Mouse (Mus musculus) midbrain, embryonic 16.5 days (tissue): Measurements from ENCODE around the gene Clca4a. TPM values are rescaled to one million over a fixed set of nuclear protein-coding genes. Genes with fewer than 3 reads are reported as not detected.

Experiments
- ATAC-seq: fragments of 200-750 bp; cut with Nextera tagmentation; 2 replicates; pipeline ENCODE4 v1.8.0; 2017; ENCODE audit warnings: moderate TSS enrichment
- H3K27ac ChIP-seq: fragments of 300-500 bp; sonication (generic); 2 replicates; pipeline ENCODE4 v1.5.1; 2014; ENCODE audit warnings: mild to moderate bottlenecking, low read length, mixed read lengths
- H3K27me3 ChIP-seq: fragments of 300-500 bp; sonication (generic); 2 replicates; pipeline ENCODE4 v1.6.1; 2014; ENCODE audit warnings: low read depth, low read length, mixed read lengths; ENCODE audit not compliant: control insufficient read depth, insufficient read depth
- H3K36me3 ChIP-seq: fragments of 300-500 bp; sonication (generic); 2 replicates; pipeline ENCODE4 v1.6.1; 2014; ENCODE audit warnings: mild to moderate bottlenecking, low read length, moderate library complexity, mixed read lengths; ENCODE audit not compliant: control insufficient read depth, insufficient read depth
- H3K4me1 ChIP-seq: fragments of 300-500 bp; sonication (generic); 2 replicates; pipeline ENCODE4 v1.6.1; 2014; ENCODE audit warnings: mild to moderate bottlenecking, low read length, mixed read lengths; ENCODE audit not compliant: control insufficient read depth, insufficient read depth
- H3K4me2 ChIP-seq: fragments of 300-500 bp; sonication (generic); 2 replicates; pipeline ENCODE4 v1.6.1; 2014; ENCODE audit warnings: mild to moderate bottlenecking, low read length, mixed read lengths
- H3K4me3 ChIP-seq: fragments of 300-500 bp; sonication (generic); 2 replicates; pipeline ENCODE4 v1.5.1; 2014; ENCODE audit warnings: low read depth, mild to moderate bottlenecking, low read length, moderate library complexity, mixed read lengths
- H3K9ac ChIP-seq: fragments of 300-500 bp; sonication (generic); 2 replicates; pipeline ENCODE4 v1.6.1; 2014; ENCODE audit warnings: low read depth, low read length, mixed read lengths
- H3K9me3 ChIP-seq: fragments of 300-500 bp; sonication (generic); replicated peaks from 2 replicates; pipeline ENCODE4 v1.6.1; 2014; ENCODE audit warnings: mild to moderate bottlenecking, low read length, mixed read lengths; ENCODE audit not compliant: control insufficient read depth, poor library complexity, severe bottlenecking
- WGBS: fragments of 180-500 bp; shearing (Covaris S2); extraction: QIAGEN DNeasy Blood & Tissue Kit; methylation state at CpG from one replicate; pipeline ENCODE4 v1.1.7; 2014; 5-methylcytosine and 5-hydroxymethylcytosine counted together
- polyA plus RNA-seq: library from polyadenylated mRNA; unstranded; fragments of >200 nt; fragmentation: Nextera tagmentation; extraction: Ambion mirVana; gene quantifications from 2 replicates; pipeline ENCODE4 v1.2.1, GENCODE M21; 2015

Clca4a gene
- 0.07 TPM in 1 of 2 replicates, not detected in the other for polyA plus RNA-seq

- Histone ChIP-seq H3K27me3 (no peaks in the 10 kb centered on the region), H3K9me3 (no peaks in the 10 kb centered on the region), H3K4me2 (no peak within 1 kb of the TSS), H3K4me1 (no peaks in the 10 kb centered on the region), H3K27ac (no peak within 1 kb of the TSS), H3K9ac (no peak within 1 kb of the TSS), H3K36me3 (no peaks in the 10 kb centered on the region), H3K4me3 (no peak within 1 kb of the TSS)
- no peak for ATAC-seq
Measured at GRCm38 (mm10) chr3:144974945-144975344, at the start of gene Clca4a. Gene Clca4a (minus strand): TSS chr3:144975045.

- H3K27me3 ChIP-seq = no peaks in the 10 kb centered on the region
- no peaks in the 10 kb centered on the region for H3K4me1 ChIP-seq
- H3K9ac ChIP-seq = no peak overlapping the region
- ATAC-seq = no peak
- WGBS = 44% methylated on average over 3 of the region's 3 CpGs
- no peak overlapping the region for H3K27ac ChIP-seq
- H3K4me2 ChIP-seq = no peak overlapping the region
- no peak overlapping the region for H3K4me3 ChIP-seq
- H3K36me3 ChIP-seq = no peaks in the 10 kb centered on the region
- no peaks in the 10 kb centered on the region for H3K9me3 ChIP-seq
Measured at GRCm38 (mm10) chr3:145017807-145018206, 43.0 kb upstream of the Clca4a start.

GRCm38 (mm10) chr3:145004422-145004821 is 29.6 kb upstream of the Clca4a start:
- H3K27ac ChIP-seq = no peak overlapping the region
- no peaks in the 10 kb centered on the region for H3K36me3 ChIP-seq
- H3K9ac ChIP-seq = no peak overlapping the region
- H3K27me3 ChIP-seq = no peaks in the 10 kb centered on the region
- 33% methylated on average over 5 of the region's 5 CpGs for WGBS
- H3K4me3 ChIP-seq = no peak overlapping the region
- H3K9me3 ChIP-seq = no peaks in the 10 kb centered on the region
- ATAC-seq = no peak
- no peaks in the 10 kb centered on the region for H3K4me1 ChIP-seq
- no peak overlapping the region for H3K4me2 ChIP-seq

GRCm38 (mm10) chr3:145000912-145001311 is 26.1 kb upstream of the Clca4a start:
- Histone ChIP-seq H3K36me3 (no peaks in the 10 kb centered on the region), H3K27ac (no peak overlapping the region), H3K27me3 (no peaks in the 10 kb centered on the region), H3K4me2 (no peak overlapping the region), H3K9ac (no peak overlapping the region), H3K4me1 (no peaks in the 10 kb centered on the region), H3K9me3 (no peaks in the 10 kb centered on the region), H3K4me3 (no peak overlapping the region)
- WGBS = 81% methylated on average over 1 of the region's 1 CpGs
- no peak for ATAC-seq

GRCm38 (mm10) chr3:144993055-144993454 is 18.2 kb upstream of the Clca4a start:
- no peak for ATAC-seq
- 90% methylated on average over 5 of the region's 5 CpGs for WGBS
- no peak overlapping the region for H3K27ac ChIP-seq
- no peak overlapping the region for H3K4me3 ChIP-seq
- no peak overlapping the region for H3K4me2 ChIP-seq
- no peaks in the 10 kb centered on the region for H3K27me3 ChIP-seq
- no peaks in the 10 kb centered on the region for H3K36me3 ChIP-seq
- H3K9me3 ChIP-seq = no peaks in the 10 kb centered on the region
- H3K4me1 ChIP-seq = no peaks in the 10 kb centered on the region
- no peak overlapping the region for H3K9ac ChIP-seq

GRCm38 (mm10) chr3:144992618-144993017 is 17.8 kb upstream of the Clca4a start:
- Histone ChIP-seq H3K9me3 (no peaks in the 10 kb centered on the region), H3K27ac (no peak overlapping the region), H3K9ac (no peak overlapping the region), H3K4me1 (no peaks in the 10 kb centered on the region), H3K4me2 (no peak overlapping the region), H3K4me3 (no peak overlapping the region), H3K27me3 (no peaks in the 10 kb centered on the region), H3K36me3 (no peaks in the 10 kb centered on the region)
- ATAC-seq = no peak

- Histone ChIP-seq H3K9ac (no peak overlapping the region), H3K36me3 (no peaks in the 10 kb centered on the region), H3K27ac (no peak overlapping the region), H3K4me3 (no peak overlapping the region), H3K4me1 (no peaks in the 10 kb centered on the region), H3K4me2 (no peak overlapping the region), H3K27me3 (no peaks in the 10 kb centered on the region), H3K9me3 (no peaks in the 10 kb centered on the region)
- 77% methylated on average over 5 of the region's 5 CpGs for WGBS
- ATAC-seq = no peak
Measured at GRCm38 (mm10) chr3:144985890-144986289, 11.0 kb upstream of the Clca4a start.

- Histone ChIP-seq H3K27me3 (no peaks in the 10 kb centered on the region), H3K4me3 (no peak overlapping the region), H3K9me3 (no peaks in the 10 kb centered on the region), H3K4me2 (no peak overlapping the region), H3K27ac (no peak overlapping the region), H3K9ac (no peak overlapping the region), H3K36me3 (no peaks in the 10 kb centered on the region), H3K4me1 (no peaks in the 10 kb centered on the region)
- ATAC-seq = no peak
- 91% methylated on average over 6 of the region's 6 CpGs for WGBS
Measured at GRCm38 (mm10) chr3:144980551-144980950, 5.7 kb upstream of the Clca4a start.

GRCm38 (mm10) chr3:144977631-144978030 is 2.8 kb upstream of the Clca4a start:
- 16% methylated on average over 4 of the region's 4 CpGs for WGBS
- Histone ChIP-seq H3K36me3 (no peaks in the 10 kb centered on the region), H3K4me3 (no peak overlapping the region), H3K9ac (no peak overlapping the region), H3K4me2 (no peak overlapping the region), H3K27ac (no peak overlapping the region), H3K9me3 (no peaks in the 10 kb centered on the region), H3K4me1 (no peaks in the 10 kb centered on the region), H3K27me3 (no peaks in the 10 kb centered on the region)
- ATAC-seq = no peak

- Histone ChIP-seq H3K4me1 (no peaks in the 10 kb centered on the region), H3K9me3 (no peaks in the 10 kb centered on the region), H3K36me3 (no peaks in the 10 kb centered on the region), H3K9ac (no peak overlapping the region), H3K4me2 (no peak overlapping the region), H3K27ac (no peak overlapping the region), H3K27me3 (no peaks in the 10 kb centered on the region), H3K4me3 (no peak overlapping the region)
- 63% methylated on average over 1 of the region's 1 CpGs for WGBS
- ATAC-seq = no peak
Measured at GRCm38 (mm10) chr3:144976091-144976490, 1.2 kb upstream of the Clca4a start.
